Mouse (Mus musculus) neural tube, embryonic 10.5 days (tissue): ENCODE results near the gene Fat4.

Experiments used
- DNase-seq: peaks from one replicate; pipeline ENCODE4 v3.0.0-alpha.2; 2017; ENCODE audit warnings: low spot score; ENCODE audit errors: extremely low spot score

The Fat4 gene

GRCm38 (mm10) chr3:38957186-38957585 is 70.4 kb downstream of the Fat4 start:
- no peak for DNase-seq

DNA sequence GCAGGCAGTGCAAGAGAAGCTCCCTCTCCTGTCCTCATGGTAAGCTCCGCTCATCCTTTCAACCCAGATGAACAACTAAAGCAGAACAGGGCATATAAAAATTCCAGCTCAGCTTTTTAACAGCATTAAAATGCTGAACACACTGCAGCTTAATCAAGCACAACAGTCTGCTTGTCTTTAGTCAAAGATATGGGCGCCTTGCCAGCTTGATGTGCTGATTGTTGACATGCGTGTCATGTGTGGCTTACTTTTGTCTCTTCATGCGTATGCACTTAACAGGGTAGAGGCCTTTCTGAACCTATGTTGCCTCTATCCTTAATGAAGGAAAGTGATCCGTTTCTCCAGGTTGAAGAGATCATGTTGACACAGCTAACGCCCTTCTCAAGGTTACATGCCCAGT is 75.6 kb downstream of the Fat4 start:
- DNase-seq = no peak

DNA sequence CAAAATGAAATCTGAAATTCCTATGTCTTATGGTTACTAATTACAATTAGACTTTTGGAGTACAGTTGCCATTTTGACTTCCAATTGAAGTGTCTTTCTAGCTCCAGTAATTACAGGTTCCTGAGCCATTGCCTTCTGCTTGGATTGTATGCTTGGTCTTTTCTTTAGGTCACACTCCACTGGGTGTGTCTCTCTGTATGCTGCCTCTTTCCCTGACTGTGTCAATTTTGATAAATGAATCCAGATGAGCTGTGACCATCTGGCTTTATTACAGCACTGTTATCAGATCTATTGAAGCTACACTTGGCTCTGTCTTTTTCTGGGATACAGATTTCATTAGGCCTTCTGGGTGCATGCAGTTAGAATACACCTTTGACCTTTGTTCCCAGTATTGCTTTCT is 80.7 kb downstream of the Fat4 start:
- DNase-seq = no peak

DNA sequence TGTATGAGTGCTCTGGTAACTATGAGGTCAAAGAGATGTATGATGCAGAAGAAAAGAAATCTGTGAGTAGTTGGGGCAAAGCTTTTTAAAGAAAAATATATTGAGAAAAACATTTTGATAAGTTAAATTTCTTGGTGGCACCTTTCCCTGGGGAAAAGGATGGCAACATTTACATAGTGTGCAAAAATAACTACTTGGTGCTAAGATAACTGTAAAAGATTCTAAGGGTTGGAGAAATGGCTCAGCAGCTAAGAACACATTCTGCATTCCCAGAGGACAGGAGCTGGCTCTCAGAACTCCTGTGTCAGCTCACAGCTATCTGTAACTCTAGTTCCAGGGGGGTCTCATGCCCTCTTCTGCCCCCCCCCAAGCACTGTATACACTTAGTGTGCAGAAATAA is 99.6 kb downstream of the Fat4 start:
- no peak for DNase-seq

- DNase-seq = no peak
Observed at GRCm38 (mm10) chr3:38989181-38989580, 102.4 kb downstream of the Fat4 start.

- DNase-seq = no peak
Observed at GRCm38 (mm10) chr3:39000011-39000410, 113.3 kb downstream of the Fat4 start.

DNA sequence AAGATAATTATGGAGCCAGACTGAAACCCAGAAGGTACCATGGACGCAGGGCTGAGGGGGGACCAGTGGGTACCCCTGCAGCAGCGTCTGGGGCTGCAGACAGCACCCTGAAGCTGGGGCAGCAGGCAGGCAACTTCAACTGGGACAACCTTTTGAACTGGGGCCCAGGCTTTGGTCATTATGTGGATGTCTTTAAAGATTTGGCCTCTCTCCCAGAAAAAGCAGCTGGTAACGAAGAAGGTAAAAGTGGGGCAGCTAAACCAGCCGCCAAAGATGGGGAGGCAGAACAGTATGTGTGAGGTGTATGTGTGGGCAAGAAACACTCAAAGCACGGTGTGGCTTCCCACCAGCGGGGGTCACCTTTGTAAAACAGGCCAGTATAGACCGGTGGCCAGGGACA is 123.8 kb downstream of the Fat4 start:
- DNase-seq = no peak

GRCm38 (mm10) chr3:39017633-39018032 is 130.9 kb downstream of the Fat4 start:
- DNase-seq = no peak

DNA sequence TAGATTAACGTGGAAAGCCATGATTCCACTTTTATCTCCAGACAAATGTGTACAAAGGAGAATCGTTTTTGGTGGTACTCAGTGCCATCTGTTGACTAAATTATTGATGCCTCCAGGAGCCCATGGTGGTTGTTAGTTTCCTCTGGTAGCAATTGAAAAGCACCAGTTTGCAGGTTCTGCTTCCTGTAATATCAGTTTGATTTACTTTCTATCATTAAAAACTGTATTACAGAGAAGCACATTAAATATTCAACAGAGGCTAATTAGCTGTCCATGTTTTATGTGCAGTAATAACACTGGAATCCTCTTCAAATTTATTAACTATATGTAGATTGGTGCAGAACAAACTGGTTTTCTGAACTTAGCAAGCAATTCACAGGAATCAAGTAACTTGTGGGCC is 149.4 kb downstream of the Fat4 start:
- DNase-seq = no peak

GRCm38 (mm10) chr3:39046425-39046824 is 159.7 kb downstream of the Fat4 start:
- DNase-seq = no peak

DNA sequence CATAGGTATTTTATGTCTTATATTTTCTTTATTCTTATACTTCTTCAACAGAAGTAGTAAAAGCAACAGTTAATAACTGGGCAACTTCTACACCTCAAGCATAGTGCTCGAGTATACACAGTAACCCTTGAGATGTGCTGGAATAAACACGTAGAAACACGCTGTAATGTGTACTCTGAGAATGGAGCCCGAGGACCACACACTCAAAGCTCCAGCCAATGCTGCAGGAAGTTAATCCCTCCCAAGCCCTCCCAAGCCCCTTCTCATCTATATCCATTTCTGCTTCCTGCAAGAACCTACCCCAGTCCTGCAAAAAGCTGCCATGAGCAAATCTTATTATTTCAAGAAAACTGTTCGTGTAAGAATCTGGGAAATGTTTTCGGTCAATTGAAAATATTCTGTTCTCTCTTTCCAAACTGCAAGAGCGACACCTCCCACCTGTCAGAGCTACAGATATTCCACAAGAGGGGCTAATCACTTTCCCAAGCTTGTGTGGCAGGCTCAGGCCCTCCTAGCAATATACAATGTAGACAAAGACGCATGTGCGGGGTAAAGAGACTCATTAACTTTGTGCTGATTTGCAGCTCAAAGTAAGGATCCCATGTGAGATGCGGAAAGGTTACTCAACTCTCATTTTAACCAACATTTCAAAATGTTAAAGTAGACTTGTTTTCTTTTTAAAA is 161.0 kb downstream of the Fat4 start:
- DNase-seq = no peak

DNA sequence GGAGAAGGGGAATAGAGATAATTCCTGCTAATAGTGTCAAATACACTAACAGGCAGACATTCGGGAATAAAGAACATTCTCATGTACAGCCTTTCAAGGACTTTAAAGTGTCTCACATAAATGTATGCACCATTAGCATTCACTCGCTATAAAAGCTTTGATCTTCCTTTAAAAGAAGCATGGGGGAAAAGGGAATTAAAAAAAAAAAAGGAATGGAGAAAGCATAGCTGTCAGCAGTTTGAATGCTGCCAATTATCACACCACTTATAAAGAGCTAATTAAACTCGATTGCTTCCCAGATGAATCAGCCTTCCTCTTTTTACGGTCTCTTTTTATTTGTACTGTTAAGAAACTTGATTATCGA is 161.5 kb downstream of the Fat4 start:
- DNase-seq = no peak

- DNase-seq = no peak
Observed at GRCm38 (mm10) chr3:39050130-39050529, 163.4 kb downstream of the Fat4 start.

- no peak for DNase-seq
Observed at GRCm38 (mm10) chr3:39053072-39053471, 166.3 kb downstream of the Fat4 start.
